Mouse (Mus musculus): ENCODE results near the gene 1700013G24Rik.
"Not testable (repeated sequence)": the region's sequence is repeated elsewhere in the genome, so short reads cannot be mapped to it uniquely, and the experiment has no call there.

Gene 1700013G24Rik

GRCm38 (mm10) chr4:137453234-137453767 lies at the start of gene 1700013G24Rik:
Gene 1700013G24Rik, plus strand, starts transcription at chr4:137453284.
- DNase-seq (ENCODE audit: low read depth in 1 of 2, low spot score in 2 of 2): no peak

DNA sequence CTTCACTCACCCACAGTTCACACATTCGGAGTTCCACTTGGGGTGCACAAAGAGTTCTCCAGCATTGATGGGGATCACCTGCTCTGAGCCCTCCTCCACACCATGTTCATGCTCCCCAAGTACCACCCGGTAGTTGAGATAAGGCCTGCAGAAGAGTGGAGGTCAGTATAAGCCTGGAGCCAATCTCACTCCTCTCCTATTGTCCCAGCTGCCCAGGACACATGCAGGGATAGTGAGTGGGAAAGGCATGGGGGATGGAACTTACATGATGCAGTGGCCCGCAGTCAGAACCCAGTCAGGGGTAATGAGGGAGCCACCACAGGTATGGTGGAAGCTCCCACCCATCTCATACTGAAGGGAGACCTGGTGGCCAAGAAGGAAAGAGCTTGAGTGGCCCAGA lies 47.5 kb upstream of the 1700013G24Rik start:
- no peak for DNase-seq (ENCODE audit: low read depth in 1 of 2, low spot score in 2 of 2)

DNA sequence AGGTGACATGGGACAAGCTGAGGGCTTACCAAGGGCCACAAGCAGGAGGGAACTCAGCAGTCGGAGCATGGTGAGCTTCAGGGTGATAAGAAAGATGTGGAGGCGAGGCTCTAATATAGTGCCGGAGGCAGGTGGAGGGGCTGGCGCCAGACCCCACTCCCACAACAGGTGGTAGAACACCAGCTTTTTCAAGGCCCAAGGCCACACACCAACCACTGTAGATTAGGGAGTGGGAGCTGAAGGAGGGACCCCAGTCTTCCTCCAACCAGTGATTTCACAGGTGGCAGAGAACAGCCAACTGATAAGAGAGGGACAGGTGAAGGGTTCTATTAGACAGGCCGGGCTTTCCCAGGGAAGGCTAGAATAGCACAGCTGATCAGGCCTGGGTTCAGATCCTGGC lies 43.4 kb upstream of the 1700013G24Rik start, which contains the start of gene Cela3a:
TSS of gene Cela3a (minus strand) at position 101 of the 400 bp plus-strand sequence.
- no peak for DNase-seq (ENCODE audit: low read depth in 1 of 2, low spot score in 2 of 2)

- not testable (repeated sequence) for DNase-seq (ENCODE audit: low read depth in 1 of 2, low spot score in 2 of 2)
Measured at GRCm38 (mm10) chr4:137412185-137412709, 40.8 kb upstream of the 1700013G24Rik start.

DNA sequence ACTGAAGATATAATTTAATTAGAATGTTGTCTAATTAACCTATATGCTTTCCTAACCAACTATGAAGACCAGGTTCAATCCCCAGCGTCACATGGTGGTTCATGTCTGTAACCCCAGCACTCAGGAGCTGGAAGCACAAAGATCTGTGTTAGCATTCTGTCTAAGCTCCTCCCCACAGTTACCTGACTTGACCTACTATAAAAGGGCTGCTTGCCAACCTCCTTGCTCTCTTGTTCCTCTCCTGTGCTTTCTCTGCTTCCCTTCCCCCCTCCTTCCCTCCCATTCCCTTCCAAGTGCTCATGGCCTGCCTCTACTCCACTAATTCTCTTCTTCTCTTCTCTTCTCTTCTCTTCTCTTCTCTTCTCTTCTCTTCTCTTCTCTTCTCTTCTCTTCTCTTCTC lies 38.1 kb upstream of the 1700013G24Rik start:
- DNase-seq (ENCODE audit: low read depth in 1 of 2, low spot score in 2 of 2): no peak

DNA sequence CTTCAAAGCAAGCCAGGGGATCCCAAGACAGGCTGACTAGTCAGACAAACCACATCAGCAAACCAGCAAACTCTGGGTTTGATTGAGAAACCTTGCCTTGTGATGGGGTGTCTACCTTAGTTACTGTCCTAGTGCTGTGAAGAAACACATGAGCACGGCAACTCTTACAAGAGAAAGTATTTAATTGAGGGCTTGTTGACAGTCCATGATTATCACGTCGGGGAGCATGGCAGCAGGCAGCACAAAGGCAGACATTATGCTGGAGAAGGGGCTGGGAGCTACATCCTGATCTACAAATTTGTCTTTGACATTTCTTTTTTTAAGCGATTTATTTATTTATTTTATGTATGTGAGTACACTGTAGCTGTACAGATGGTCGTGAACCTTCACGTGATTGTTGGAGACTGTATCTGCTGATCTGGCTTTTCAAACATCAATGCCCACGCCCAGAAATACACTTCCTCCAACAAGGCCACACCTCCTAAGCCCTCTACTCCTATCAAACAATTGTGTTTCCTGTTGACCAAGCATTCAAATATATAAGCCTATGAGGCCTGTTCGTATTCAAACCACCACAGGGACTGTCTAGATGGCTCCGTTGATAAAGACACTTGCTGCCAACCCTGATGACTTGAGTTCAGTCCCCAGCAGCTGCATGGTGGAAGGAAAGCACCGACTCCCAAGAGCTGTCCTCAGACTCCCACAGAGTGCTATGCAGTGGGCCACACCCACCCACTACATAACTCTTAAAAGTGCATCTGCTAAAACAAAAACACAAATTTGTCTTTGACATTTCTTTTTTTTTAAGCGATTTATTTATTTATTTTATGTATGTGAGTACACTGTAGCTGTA lies 35.1 kb upstream of the 1700013G24Rik start:
- DNase-seq (ENCODE audit: low read depth in 1 of 2, low spot score in 2 of 2): no peak

- DNase-seq (ENCODE audit: low read depth in 1 of 2, low spot score in 2 of 2): no peak
Measured at GRCm38 (mm10) chr4:137430502-137430901, 22.6 kb upstream of the 1700013G24Rik start, which contains the start of gene Cela3b. Gene Cela3b, minus strand, starts transcription at chr4:137430540.

DNA sequence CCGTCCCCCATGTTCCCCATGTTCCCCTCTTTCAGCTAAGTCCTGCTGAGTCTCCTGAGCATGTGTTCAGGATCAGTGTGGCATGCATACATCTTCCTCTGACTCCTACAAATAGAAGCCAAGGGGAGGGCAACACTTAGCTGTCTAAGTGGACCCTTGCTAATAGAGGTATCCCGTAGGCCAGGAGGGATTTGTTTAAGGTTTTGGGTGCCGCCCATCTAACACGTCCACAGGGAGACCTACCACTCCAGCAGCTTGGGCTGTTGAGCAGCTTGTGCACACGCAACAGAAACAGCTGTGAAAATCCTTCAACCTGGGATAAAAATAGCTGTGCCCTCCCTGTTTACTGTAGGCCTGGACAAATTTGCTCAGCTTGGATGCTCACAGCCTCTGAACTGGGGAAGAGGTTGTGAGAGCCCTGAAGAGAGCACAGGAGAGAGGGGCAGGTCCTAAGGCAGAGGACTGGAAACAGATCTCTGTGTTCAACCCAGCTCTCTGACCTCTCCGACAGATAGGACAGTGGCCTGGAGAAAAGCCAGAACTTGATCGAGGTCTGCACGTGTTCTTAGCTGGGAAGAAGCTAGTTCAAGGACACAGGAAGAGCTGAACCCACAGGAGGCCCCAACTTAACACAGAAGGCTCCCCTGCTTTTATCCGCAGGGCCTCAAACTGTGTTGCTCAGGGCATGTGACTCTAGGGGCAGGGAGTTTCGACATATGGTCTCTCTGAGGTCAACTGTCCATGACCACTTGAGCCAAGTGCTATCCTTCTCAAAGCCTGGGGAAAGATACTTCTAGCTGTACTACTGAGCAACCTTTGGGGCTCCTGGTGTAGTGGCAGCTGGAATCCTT lies 20.2 kb upstream of the 1700013G24Rik start:
- not testable (repeated sequence) for DNase-seq (ENCODE audit: low read depth in 1 of 2, low spot score in 2 of 2)

DNA sequence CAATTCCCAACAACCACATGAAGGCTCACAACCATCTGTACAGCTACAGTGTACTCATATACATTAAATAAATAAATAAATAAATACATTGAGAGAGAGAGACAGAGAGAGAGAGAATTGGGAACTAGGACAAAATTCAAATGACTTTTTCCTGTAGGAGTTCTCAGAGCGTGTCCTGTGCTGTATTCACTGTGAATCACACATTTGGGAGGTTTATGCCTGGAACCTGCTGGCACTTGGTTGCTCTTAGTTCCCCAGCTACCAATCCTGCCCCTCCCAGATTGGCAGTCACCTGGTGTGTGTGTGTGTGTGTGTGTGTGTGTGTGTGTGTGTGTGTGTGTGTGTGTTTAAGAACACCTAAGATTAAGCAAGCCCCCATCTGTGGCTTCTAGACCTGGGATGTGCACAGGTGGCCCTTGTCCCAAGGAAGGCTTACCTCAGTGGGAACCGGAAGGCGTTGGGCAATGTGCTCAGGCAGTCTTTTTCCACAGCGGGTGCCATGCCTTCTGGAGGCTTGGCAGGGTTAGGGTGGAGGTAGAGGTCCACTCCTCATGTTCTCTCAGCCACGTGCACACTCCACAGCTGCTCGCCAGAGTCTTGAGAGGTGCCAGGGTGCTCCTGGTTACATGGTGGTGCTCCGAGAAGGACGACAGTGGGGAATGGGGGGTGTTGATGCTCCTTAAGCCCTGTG lies 16.0 kb upstream of the 1700013G24Rik start:
- no peak for DNase-seq (ENCODE audit: low read depth in 1 of 2, low spot score in 2 of 2)

- DNase-seq (ENCODE audit: low read depth in 1 of 2, low spot score in 2 of 2): no peak
Measured at GRCm38 (mm10) chr4:137438842-137439241, 14.2 kb upstream of the 1700013G24Rik start.

DNA sequence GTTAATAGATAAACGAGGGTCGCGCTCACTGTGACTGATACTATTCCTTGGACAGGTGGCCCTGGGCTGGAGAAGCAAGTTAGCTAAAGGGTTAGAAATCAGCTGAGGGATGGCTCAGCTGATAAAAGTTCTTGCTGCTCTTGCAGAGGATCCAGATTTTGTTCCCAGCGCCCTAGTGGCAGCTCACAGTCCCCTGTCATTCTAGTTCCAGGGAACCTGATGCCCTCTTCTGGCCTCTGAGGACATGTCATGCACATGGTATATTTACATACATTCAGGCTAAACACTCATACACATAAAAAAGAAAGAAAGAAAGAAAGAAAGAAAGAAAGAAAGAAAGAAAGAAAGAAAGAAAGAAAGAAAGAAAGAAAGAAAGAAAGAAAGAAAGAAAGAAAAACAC lies 11.8 kb upstream of the 1700013G24Rik start:
- no peak for DNase-seq (ENCODE audit: low read depth in 1 of 2, low spot score in 2 of 2)

- DNase-seq (ENCODE audit: low read depth in 1 of 2, low spot score in 2 of 2): peak in 1 of 2 experiments; percentile 9
Measured at GRCm38 (mm10) chr4:137443625-137444024, 9.5 kb upstream of the 1700013G24Rik start.

- no peak for DNase-seq (ENCODE audit: low read depth in 1 of 2, low spot score in 2 of 2)
Measured at GRCm38 (mm10) chr4:137445881-137446280, 7.2 kb upstream of the 1700013G24Rik start.

DNA sequence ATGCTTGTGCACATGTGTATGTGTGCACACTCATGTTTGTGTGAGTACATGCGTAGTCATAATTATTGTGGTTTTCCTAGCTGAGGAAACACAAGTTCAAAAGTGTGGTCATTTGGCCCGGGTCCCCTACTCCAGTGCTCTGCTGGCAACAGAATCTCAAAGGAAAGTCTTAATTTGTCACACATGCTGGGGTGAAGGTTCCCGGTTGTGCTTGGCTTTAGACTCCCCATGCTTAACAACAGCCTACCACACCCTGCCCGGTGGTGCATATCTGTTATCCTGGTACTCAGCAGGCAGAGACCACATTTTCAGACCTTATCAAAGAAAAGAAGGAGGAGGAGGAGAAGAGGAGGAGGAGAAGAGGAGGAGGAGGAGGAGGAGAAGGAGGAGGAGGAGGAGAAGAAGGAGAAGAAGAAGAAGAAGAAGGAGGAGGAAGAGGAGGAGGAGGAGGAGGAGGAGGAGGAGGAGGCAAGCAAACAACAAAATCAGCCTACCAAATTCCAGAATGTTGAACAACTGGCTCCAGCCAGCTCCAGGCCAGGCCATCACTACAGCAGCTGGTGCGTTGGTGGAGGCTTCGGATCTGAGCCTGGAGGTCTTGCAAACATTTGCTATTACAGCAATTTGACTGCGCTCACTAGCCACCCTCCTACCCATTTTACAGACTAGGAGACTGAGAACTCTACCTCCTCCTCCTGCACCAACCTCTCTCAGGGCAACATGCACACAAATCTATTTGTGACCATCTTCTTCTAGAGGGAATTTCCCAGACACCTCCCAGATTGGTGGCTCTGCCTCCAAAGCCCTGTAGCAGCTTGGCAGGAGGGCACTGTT lies 5.5 kb upstream of the 1700013G24Rik start:
- no peak for DNase-seq (ENCODE audit: low read depth in 1 of 2, low spot score in 2 of 2)

GRCm38 (mm10) chr4:137448197-137448596 lies 4.9 kb upstream of the 1700013G24Rik start:
- DNase-seq (ENCODE audit: low read depth in 1 of 2, low spot score in 2 of 2): no peak

DNA sequence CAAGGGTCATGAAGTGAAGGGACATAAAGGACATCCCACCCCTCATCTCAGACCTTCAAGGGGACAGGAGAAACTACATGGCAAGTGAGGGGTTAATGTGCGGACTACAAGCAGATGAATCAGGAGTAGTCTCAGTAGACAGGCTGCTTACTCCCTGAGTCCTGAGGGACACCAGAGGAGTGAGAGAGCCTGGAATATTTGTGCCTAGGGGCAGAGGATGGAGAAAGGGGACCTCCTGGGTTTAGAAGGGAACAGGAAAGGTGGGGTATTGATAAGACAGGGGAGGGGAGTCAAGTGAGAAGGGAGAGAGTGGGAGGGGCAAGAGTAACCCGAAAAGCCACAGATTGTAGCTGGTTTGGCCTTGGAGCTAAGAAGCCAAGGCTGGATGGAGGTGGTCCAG lies 4.4 kb upstream of the 1700013G24Rik start:
- DNase-seq (ENCODE audit: low read depth in 1 of 2, low spot score in 2 of 2): no peak

DNA sequence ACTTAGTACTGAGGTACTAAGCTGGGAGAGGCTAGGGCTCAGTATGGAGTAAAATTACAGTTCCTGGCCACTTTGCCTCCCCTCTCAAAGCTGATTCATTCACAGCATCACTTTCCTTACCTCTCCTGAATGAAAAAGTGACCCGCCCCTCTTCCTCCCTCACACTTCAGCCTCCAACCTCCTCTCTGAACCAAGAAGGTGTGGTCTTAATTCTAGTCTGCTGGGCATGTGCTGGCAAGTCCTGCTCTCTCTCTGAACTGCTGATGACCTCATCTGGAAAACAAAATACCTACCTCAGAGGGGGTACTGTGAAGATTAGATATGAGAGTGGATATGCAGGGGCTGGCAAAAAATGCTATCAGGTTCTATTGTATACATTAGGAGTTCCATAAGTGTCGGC lies 4.0 kb upstream of the 1700013G24Rik start:
- no peak for DNase-seq (ENCODE audit: low read depth in 1 of 2, low spot score in 2 of 2)

GRCm38 (mm10) chr4:137449715-137450114 lies 3.4 kb upstream of the 1700013G24Rik start:
- no peak for DNase-seq (ENCODE audit: low read depth in 1 of 2, low spot score in 2 of 2)

DNA sequence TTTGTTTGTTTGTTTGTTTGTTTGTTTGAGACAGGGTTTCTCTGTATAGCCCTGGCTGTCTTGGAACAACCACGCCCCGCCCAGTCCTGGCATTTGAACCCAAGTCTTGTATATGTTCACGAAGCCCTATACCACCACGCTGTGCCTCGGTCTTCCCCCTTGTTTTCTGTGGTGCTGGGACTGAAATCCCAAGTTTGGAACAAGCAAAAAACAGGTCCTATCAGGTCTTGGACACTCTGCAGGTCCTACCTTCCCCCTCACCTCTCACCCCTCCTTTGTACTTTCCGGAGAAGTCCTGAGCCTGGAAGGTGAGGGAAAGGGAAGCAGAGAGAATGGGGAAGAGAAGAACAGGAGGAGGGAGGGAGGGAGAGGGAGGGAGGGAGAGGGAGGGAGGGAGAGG lies 894 bp upstream of the 1700013G24Rik start:
- DNase-seq (ENCODE audit: low read depth in 1 of 2, low spot score in 2 of 2): no peak

GRCm38 (mm10) chr4:137454582-137454981 lies 1.5 kb downstream of the 1700013G24Rik start:
- no peak for DNase-seq (ENCODE audit: low read depth in 1 of 2, low spot score in 2 of 2)

All from monocyte, adult 2 months (primary cell).